Mouse (Mus musculus) gastrocnemius, adult 18-20 months (tissue): ENCODE results near the gene Adh7. TPM values are rescaled to one million over a fixed set of nuclear protein-coding genes. Genes with fewer than 3 reads are reported as not detected.

Experiments
- DNase-seq: peaks from one replicate; pipeline ENCODE4 v3.0.0; 2021; ENCODE audit warnings: low spot score
- total RNA-seq, 2 experiments: library from RNA; stranded (reverse); gene quantifications; 2 replicates each; pipeline ENCODE4 v1.2.3; 2021

Adh7 gene
- total RNA-seq, 2 experiments from 2014 or later: 0.40 to 0.46 TPM

- DNase-seq: peak; percentile 88
These were observed 31.2 kb downstream of the Adh7 start for GRCm38 (mm10) chr3:138248746-138249145.

DNA sequence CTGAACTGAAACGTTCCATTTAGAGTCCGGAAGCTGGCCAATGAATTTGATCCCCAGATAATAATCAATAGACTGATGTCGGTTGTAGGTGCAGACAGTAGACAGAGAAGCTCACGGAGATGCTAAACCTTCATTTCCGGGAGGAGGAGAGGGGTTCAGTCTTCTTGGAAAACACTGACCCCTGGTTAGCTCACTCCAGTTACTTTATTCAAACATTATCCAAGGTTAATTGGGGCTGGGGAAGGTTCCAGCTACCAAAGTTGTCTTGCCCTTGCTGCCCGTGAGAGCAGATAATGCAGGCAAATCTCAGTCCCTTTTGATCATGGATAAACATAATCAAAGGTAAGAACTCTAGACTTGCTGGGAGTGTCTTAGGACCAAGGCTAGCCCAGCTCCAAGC lies 33.6 kb downstream of the Adh7 start:
- DNase-seq: no peak

DNA sequence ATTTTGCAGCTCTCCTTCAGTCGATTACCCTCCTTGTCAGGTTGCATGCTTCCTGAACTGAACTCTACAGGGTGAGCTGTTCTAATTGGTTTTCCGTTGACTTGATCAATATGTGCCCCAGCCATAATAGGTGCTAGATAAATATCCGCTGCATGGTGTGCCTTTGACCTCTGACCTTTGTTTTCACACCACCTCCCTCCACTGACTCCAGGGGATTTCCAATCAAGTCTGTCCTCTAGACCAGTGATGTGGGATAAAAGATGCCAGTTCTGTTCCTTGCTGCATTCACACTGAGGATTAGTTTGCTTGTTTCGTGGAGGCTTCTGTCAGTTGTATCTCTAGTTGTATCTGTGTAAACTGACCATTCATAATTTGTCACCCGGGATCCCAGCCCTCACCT lies 36.6 kb downstream of the Adh7 start:
- DNase-seq: no peak

DNA sequence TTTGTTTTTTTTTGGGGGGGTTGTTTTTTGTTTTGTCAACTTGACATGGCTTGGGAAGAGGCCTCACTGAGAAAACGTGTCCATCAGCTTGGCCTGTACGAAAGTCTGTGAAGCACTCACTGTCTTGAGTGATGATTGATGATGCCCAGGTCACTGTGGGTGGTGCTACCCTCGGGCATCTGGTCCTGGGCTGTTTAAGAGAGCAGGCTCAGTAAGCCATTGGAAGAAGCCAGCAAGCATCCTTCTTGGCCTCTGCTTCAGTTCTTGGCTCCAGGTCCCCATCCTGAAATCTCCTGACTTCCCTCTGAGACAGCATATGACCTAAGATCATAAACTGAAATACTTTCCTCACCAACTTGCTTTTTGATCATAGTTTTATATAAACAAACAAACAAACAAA lies 37.8 kb downstream of the Adh7 start:
- peak; percentile 35 for DNase-seq

GRCm38 (mm10) chr3:138255780-138256550 lies 38.4 kb downstream of the Adh7 start:
- DNase-seq: peak; percentile 45

GRCm38 (mm10) chr3:138260721-138261669 lies 43.4 kb downstream of the Adh7 start, which contains the start of gene Adh1:
Gene Adh1, plus strand, starts transcription at chr3:138260991.
- DNase-seq: no peak

DNA sequence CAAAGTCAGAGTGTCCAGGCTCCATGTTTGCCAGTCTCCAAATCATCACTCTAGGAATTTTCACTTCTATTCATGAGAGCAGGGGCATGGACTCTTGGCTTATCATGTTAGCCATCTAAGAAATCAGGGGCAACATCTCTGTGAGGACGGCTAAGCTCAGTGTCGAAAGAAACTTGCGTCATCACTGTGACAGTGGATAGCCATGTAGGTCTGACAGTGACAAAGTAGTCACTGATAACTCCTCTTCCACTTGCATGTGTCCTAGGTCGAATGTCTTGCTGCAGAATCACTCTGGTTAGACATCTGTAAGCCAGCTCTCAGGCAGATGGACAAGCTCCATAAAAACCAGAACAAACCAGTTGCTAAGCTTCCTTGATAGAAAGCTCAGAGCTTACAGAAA lies 45.0 kb downstream of the Adh7 start:
- no peak for DNase-seq

DNA sequence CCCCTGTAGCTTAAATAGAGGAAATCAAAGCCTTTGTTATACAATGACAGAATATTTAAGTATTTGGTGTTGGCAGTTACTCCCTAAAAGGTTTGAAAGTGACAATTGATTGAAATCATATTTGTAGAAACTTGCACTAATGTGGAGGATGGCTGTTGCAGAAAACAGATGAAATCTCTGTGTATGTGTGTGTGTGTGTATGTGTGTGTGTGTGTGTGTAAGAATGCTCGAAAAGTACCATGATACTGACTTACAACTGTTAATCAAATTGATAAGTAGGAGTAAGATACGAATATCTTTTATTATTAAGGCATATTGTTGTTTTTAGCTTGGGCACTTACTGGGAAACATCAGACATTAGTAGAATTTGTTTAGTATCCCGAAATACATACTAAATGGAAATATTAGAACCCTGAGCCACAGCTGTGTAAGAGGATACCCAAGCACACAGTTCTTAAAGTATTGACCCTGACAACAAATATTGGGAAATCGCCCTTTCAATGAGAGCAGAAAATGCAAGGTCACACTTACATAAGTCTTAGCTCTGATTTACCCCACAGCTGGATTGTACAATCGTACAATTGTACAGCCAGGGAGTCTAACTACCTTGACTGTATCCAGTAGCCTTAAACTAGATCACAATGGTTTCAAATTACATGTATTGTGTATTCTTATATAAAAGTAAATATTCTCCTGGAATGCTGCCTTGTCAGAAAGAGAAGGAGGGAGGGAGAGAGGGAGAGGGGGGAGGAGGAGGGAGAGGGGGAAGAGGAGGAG lies 45.8 kb downstream of the Adh7 start:
- no peak for DNase-seq

- no peak for DNase-seq
These were observed 47.1 kb downstream of the Adh7 start for GRCm38 (mm10) chr3:138264648-138265047.

DNA sequence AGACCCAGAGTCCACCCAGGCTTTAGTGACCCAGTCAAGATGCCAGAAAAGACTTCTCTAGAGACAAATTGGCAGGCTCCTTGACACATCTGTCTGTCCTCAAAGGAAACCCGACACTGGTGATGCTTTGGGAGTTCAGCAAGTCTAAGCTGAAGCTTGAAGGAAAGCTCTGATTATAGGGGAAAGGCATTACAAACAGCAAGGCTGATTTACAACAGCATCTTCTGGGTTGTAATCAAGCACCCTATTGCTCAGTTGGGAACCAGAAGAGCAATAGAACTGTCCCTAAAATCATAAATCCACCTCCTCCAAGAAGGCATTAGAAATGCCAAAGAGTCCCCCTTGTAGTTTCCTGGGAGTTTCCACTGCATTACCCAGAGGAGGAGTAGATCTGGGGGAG lies 52.9 kb downstream of the Adh7 start:
- DNase-seq: peak; percentile 45

GRCm38 (mm10) chr3:138271297-138271696 lies 53.7 kb downstream of the Adh7 start:
- DNase-seq: no peak

GRCm38 (mm10) chr3:138273080-138273479 lies 55.5 kb downstream of the Adh7 start:
- DNase-seq: no peak

DNA sequence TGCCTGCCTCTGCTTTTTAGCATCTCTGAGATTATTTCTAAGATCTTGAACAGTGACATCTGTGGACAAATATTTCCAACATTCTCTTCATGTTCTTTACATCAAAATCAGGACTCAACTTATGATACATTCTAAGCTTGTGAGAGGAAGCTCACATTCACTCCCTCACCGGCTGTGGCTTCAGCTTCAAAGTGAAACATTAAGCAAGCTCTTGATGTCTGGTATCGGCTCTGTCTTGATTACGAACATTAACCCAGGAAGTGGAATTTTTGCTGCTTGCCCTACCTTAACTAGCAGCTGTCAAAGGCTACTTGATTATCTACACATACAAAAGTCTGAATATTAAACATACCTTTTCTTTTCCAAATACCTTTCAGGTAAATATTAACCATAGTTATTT lies 57.5 kb downstream of the Adh7 start:
- DNase-seq: no peak

DNA sequence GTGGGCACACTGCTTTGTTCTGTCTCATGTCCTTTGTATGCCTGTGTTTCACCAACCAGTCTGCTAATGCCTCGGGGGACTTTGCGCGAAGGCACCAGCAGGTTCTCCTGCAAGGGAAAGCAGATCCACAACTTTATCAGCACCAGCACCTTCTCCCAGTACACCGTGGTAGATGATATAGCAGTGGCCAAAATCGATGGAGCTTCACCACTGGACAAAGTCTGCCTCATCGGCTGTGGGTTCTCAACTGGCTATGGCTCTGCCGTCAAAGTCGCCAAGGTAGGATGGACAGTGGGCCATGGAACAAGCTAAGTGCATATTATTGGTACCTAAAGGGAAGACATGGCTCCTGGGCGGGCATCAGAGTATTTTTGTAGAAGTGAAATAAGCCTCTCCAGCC lies 65.0 kb downstream of the Adh7 start:
- no peak for DNase-seq

Other genes with a start within 250 kb of the Adh7 start
- gene Dapp1, start 236.2 kb upstream of the Adh7 start, total RNA-seq: 1 to 10 TPM; 1.7 to 3.7 TPM
- 100 to 1,000 TPM in 1 of 2 experiments, 10 to 100 TPM in 1; 98.9 to 131 TPM for gene 1110002E22Rik, start 152.7 kb upstream of the Adh7 start, total RNA-seq
- gene Gm5105, start 150.4 kb upstream of the Adh7 start, total RNA-seq: 1 to 10 TPM; 1.3 TPM
- gene Trmt10a, start 74.3 kb upstream of the Adh7 start, total RNA-seq: 1 to 10 TPM in 1 of 2 experiments, under 1 TPM in 1; 0.94 to 2.4 TPM
- 1 to 10 TPM; 1.6 to 1.7 TPM for gene Mttp, start 72.8 kb upstream of the Adh7 start, total RNA-seq
- not detected for gene 4930579F01Rik, start 23.9 kb upstream of the Adh7 start, total RNA-seq
- gene Adh1, start 43.2 kb downstream of the Adh7 start, total RNA-seq: 10 to 100 TPM; 18.0 to 28.7 TPM
- gene Adh6a, start 95.5 kb downstream of the Adh7 start, total RNA-seq: not detected
- not detected for gene Adh6b, start 124.0 kb downstream of the Adh7 start, total RNA-seq
- not detected for gene Adh4, start 197.7 kb downstream of the Adh7 start, total RNA-seq
- gene Adh5, start 225.3 kb downstream of the Adh7 start, total RNA-seq: 10 to 100 TPM; 57.1 to 58.3 TPM